Mouse (Mus musculus) olfactory bulb, adult 2 months (tissue): ENCODE results near the gene Plagl1.

Experiments
- CTCF ChIP-seq: fragments of 200-500 bp; IDR thresholded peaks from 2 replicates; pipeline ENCODE4 v1.5.1; 2012; ENCODE audit warnings: low read depth, mild to moderate bottlenecking, low read length, moderate library complexity; ENCODE audit not compliant: insufficient read depth
- POLR2A ChIP-seq: fragments of 200-500 bp; IDR thresholded peaks from 2 replicates; pipeline ENCODE4 v1.6.1; 2012; ENCODE audit warnings: mild to moderate bottlenecking, low read depth, low read length, moderate library complexity; ENCODE audit not compliant: insufficient read depth

GRCm38 (mm10) chr10:13102360-13102759 is 42.1 kb downstream of the Plagl1 start:
- TF ChIP-seq POLR2A, result no peak
- no peak for TF ChIP-seq CTCF
